Comparison of ENCODE assay signal across 8 mouse cellular contexts in the genomic region with DNA sequence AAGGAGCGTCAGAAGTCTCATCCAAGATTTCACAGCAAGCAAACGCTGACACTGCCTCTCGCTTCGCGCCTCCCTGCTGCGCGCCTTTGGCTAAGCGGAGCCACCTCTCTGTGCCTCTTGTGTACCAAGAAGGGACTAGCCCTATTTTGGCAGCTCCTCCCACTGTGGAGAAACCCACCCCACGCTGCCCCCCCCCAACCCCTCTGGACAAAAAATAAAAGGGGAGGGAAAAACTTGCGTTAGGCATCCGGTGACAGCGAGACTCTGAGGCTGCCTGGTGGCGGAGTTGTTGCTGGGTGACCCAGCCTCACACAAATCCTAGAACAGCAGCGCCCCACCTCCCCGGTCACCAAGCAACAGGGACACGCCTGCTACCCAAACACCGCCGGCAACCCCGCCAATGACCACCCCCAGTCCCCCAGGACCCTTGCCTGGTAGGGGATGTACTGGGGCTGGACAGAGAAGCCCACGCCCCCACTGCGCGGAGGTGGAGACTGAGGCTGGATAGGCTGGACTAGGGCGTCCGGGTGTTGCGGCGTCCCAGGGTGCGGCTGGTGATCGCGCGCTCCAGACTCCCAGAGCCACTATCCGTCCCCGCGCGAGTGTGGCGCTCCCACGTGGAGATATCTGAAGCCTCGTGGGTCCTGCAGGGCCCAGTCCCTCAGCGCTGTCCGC. TPM values are rescaled to one million over a fixed set of nuclear protein-coding genes. Genes with fewer than 3 reads are reported as not detected.
A peak's percentile ranks its signal among the peaks of the same experiment; 100 is the strongest.
DNase-seq lines count a peak whose midpoint lies in the region; ATAC-seq and TF ChIP-seq lines count a peak whose summit lies in the region.

No protein-coding gene starts in this region.

- WGBS in intestine, embryonic 14.5 days, result under 1% methylated on average over 37 of the region's 39 CpGs
- WGBS in lung, embryonic 14.5 days, result under 1% methylated on average over 39 of the region's 39 CpGs
- WGBS in neural tube, embryonic 15.5 days, result under 1% methylated on average over 39 of the region's 39 CpGs

- TF ChIP-seq CTCF in lung, embryonic 14.5 days (IDR thresholded peaks at IDR 0.05; ENCODE audit: low read depth), result 0 out of 2 replicates have a peak, but pooled peaks have one; percentile 17

- peak overlapping the region; percentile 52 for H3K4me3 ChIP-seq in intestine, embryonic 14.5 days (ENCODE audit: low read depth, low read length)
- peak overlapping the region; percentile 50 for H3K4me3 ChIP-seq in lung, embryonic 14.5 days (ENCODE audit: low read depth, low read length)
- H3K4me3 ChIP-seq in neural tube, embryonic 15.5 days (replicated peaks), result peak overlapping the region; percentile 65

- no peaks in the 10 kb centered on the region for H3K9me3 ChIP-seq in intestine, embryonic 14.5 days (ENCODE audit: control insufficient read depth, low read length)
- H3K9me3 ChIP-seq in lung, embryonic 14.5 days (ENCODE audit: low read depth, low read length), result no peaks in the 10 kb centered on the region
- no peaks in the 10 kb centered on the region for H3K9me3 ChIP-seq in neural tube, embryonic 15.5 days (replicated peaks)

- H3K4me1 ChIP-seq in intestine, embryonic 14.5 days (replicated peaks; ENCODE audit: control insufficient read depth, insufficient read depth, low read length), result peaks cover 21% of the 10 kb centered on the region
- peaks cover 17% of the 10 kb centered on the region for H3K4me1 ChIP-seq in lung, embryonic 14.5 days (ENCODE audit: insufficient read depth)
- peaks cover 37% of the 10 kb centered on the region for H3K4me1 ChIP-seq in neural tube, embryonic 15.5 days

- DNase-seq in B cell, adult 2 months, result peak; percentile 83 to 84
- DNase-seq in ES-CJ7 (ENCODE audit: low read depth, low spot score), result peak; percentile 88
- DNase-seq in embryo, embryonic 10.5 days (ENCODE audit: low spot score), result peak; percentile 78
- DNase-seq in gastrocnemius, postnatal 4 days (ENCODE audit: low spot score in 2 of 2), result peak; percentile 55 to 72
- DNase-seq in intestine, embryonic 14.5 days (ENCODE audit: low spot score), result no peak
- peak; percentile 79 for DNase-seq in lung, embryonic 14.5 days
- DNase-seq in thymus, postnatal 14 days, result peak; percentile 80

- peak overlapping the region; percentile 5 for H3K9ac ChIP-seq in intestine, embryonic 14.5 days (ENCODE audit: low read length)
- H3K9ac ChIP-seq in lung, embryonic 14.5 days, result peak overlapping the region; percentile 48
- H3K9ac ChIP-seq in neural tube, embryonic 15.5 days (replicated peaks), result peak overlapping the region; percentile 57

- peak overlapping the region; percentile 90 for H3K4me2 ChIP-seq in intestine, embryonic 14.5 days (ENCODE audit: low read length)
- H3K4me2 ChIP-seq in lung, embryonic 14.5 days, result peak overlapping the region; percentile 99
- peak overlapping the region; percentile 100 for H3K4me2 ChIP-seq in neural tube, embryonic 15.5 days

- no peak overlapping the region for H3K27ac ChIP-seq in intestine, embryonic 14.5 days (ENCODE audit: low read depth)
- peak overlapping the region; percentile 67 for H3K27ac ChIP-seq in lung, embryonic 14.5 days (ENCODE audit: low read depth)
- peak overlapping the region; percentile 56 for H3K27ac ChIP-seq in neural tube, embryonic 15.5 days (replicated peaks)

- peak; percentile 82 for ATAC-seq in intestine, embryonic 14.5 days (replicated peaks; ENCODE audit: low FRiP score, low TSS enrichment, low read depth)
- peak; percentile 72 for ATAC-seq in lung, embryonic 14.5 days (ENCODE audit: insufficient read depth)
- peak; percentile 66 for ATAC-seq in neural tube, embryonic 15.5 days (ENCODE audit: low FRiP score)

- no peaks in the 10 kb centered on the region for H3K36me3 ChIP-seq in intestine, embryonic 14.5 days (ENCODE audit: control insufficient read depth, insufficient read depth, low read length)
- no peaks in the 10 kb centered on the region for H3K36me3 ChIP-seq in lung, embryonic 14.5 days (ENCODE audit: insufficient read depth)
- H3K36me3 ChIP-seq in neural tube, embryonic 15.5 days, result no peaks in the 10 kb centered on the region

- no peaks in the 10 kb centered on the region for H3K27me3 ChIP-seq in intestine, embryonic 14.5 days (replicated peaks; ENCODE audit: control insufficient read depth, insufficient read depth, low read length)
- H3K27me3 ChIP-seq in lung, embryonic 14.5 days (ENCODE audit: insufficient read depth, low read length), result no peaks in the 10 kb centered on the region
- no peaks in the 10 kb centered on the region for H3K27me3 ChIP-seq in neural tube, embryonic 15.5 days (replicated peaks)

RNA-seq across cellular contexts. Expression of a gene that starts 6.9 kb away (rescaled TPM):
- total RNA-seq in gastrocnemius, postnatal 4 days (2021), result 1 to 10 TPM; 6.2 to 6.5 TPM
- 6.4 and 6.8 TPM in 2 replicates for polyA plus RNA-seq in intestine, embryonic 14.5 days (2014; fragmentation: Nextera tagmentation; extraction: Ambion mirVana)
- polyA plus RNA-seq in lung, embryonic 14.5 days (2014; fragmentation: Nextera tagmentation; extraction: Ambion mirVana), result 11.2 and 12.6 TPM in 2 replicates
- polyA plus RNA-seq in neural tube, embryonic 15.5 days (2015; fragmentation: Nextera tagmentation; extraction: Ambion mirVana), result 3.1 and 7.3 TPM in 2 replicates

RNA-seq across cellular contexts. Expression of a gene that starts 47.8 kb away (rescaled TPM):
- not detected for total RNA-seq in gastrocnemius, postnatal 4 days (2021)
- not detected in 2 replicates for polyA plus RNA-seq in intestine, embryonic 14.5 days (2014; fragmentation: Nextera tagmentation; extraction: Ambion mirVana)
- polyA plus RNA-seq in lung, embryonic 14.5 days (2014; fragmentation: Nextera tagmentation; extraction: Ambion mirVana), result not detected in 2 replicates
- not detected in 2 replicates for polyA plus RNA-seq in neural tube, embryonic 15.5 days (2015; fragmentation: Nextera tagmentation; extraction: Ambion mirVana)

RNA-seq across cellular contexts. Expression of a gene that starts 54.1 kb away (rescaled TPM):
- not detected for total RNA-seq in gastrocnemius, postnatal 4 days (2021)
- polyA plus RNA-seq in intestine, embryonic 14.5 days (2014; fragmentation: Nextera tagmentation; extraction: Ambion mirVana), result not detected in 2 replicates
- not detected in 2 replicates for polyA plus RNA-seq in lung, embryonic 14.5 days (2014; fragmentation: Nextera tagmentation; extraction: Ambion mirVana)
- polyA plus RNA-seq in neural tube, embryonic 15.5 days (2015; fragmentation: Nextera tagmentation; extraction: Ambion mirVana), result not detected in 2 replicates

Comparison
In these comparisons a context has a peak if more than half of its experiments do, and no peak if none do; other contexts are left out.
1. H3K9ac ChIP-seq: peak in every context shown above with its lines; median percentile 57 in neural tube, embryonic 15.5 days; 48 in lung, embryonic 14.5 days; 5 in intestine, embryonic 14.5 days.